Mouse (Mus musculus) left cerebral cortex, adult 18-20 months (tissue): ENCODE data around the gene Csf3r. TPM values are rescaled to one million over a fixed set of nuclear protein-coding genes. Genes with fewer than 3 reads are reported as not detected.

Experiments used
- total RNA-seq, 2 experiments: library from RNA; stranded (reverse); gene quantifications; 2 replicates each; pipeline ENCODE4 v1.2.3; 2021

The Csf3r gene
- total RNA-seq, 2 experiments from 2014 or later = 4.2 to 5.3 TPM

Other genes with a start within 250 kb of the Csf3r start
- gene Mrps15, start 22.4 kb downstream of the Csf3r start, total RNA-seq = 10 to 100 TPM; 43.7 to 52.4 TPM
- gene Oscp1, start 34.0 kb downstream of the Csf3r start, total RNA-seq = 10 to 100 TPM; 54.5 TPM
- 10 to 100 TPM; 12.2 to 17.6 TPM for gene Lsm10, start 72.1 kb downstream of the Csf3r start, total RNA-seq
- 10 to 100 TPM; 43.5 to 48.3 TPM for gene Stk40, start 79.4 kb downstream of the Csf3r start, total RNA-seq
- 1 to 10 TPM; 2.4 to 2.9 TPM for gene Eva1b, start 123.2 kb downstream of the Csf3r start, total RNA-seq
- gene Sh3d21, start 138.9 kb downstream of the Csf3r start, total RNA-seq = under 1 TPM; 0.59 to 0.77 TPM
- 100 to 1,000 TPM; 132 to 156 TPM for gene Thrap3, start 178.2 kb downstream of the Csf3r start, total RNA-seq
- gene Map7d1, start 231.8 kb downstream of the Csf3r start, total RNA-seq = 100 to 1,000 TPM; 251 to 254 TPM
- 10 to 100 TPM; 84.5 to 87.3 TPM for gene Trappc3, start 237.8 kb downstream of the Csf3r start, total RNA-seq